Mouse (Mus musculus): ENCODE measurements at regions not wholly inside any gene's neighbourhood (a gene's known extent, or its start where the extent isn't known, plus 50 kb on each side); places are given as distances from the start of the nearest gene placed in this dataset. TPM values are rescaled to one million over a fixed set of nuclear protein-coding genes. Genes with fewer than 3 reads are reported as not detected.
"Not testable (repeated sequence)": the region's sequence is repeated elsewhere in the genome, so short reads cannot be mapped to it uniquely, and the experiment has no call there.

DNA sequence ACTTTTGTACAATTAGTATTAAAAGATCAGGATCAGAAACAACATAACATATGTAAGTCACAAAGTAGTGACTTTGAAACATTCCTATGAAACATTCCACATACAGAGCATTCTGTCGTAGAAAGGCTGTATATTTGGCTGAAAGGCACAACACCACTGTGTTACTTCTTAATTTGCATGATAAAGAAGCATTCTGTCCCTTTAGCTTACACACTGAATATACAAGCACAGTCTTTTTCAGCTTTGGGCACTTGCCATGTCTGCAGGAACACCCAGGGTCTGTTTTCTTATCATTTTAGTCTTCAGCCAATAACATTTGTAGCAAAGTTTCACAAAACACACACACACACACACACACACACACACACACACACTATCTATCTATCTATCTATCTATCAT lies 82.2 kb upstream of the Klhl1 start:
- H3K27me3 ChIP-seq (replicated peaks; ENCODE audit: control insufficient read depth, insufficient read depth, low read length); H3K9ac ChIP-seq (ENCODE audit: low read depth, low read length); H3K36me3 ChIP-seq (ENCODE audit: control insufficient read depth, insufficient read depth, low read length); H3K9me3 ChIP-seq (ENCODE audit: control insufficient read depth, low read length); ATAC-seq (replicated peaks; ENCODE audit: low FRiP score); H3K4me3 ChIP-seq (ENCODE audit: low read depth, low read length); H3K4me1 ChIP-seq (replicated peaks; ENCODE audit: control insufficient read depth, insufficient read depth, low read length); H3K27ac ChIP-seq (ENCODE audit: low read depth, low read length); H3K4me2 ChIP-seq; DNase-seq (ENCODE audit: low spot score): not testable (repeated sequence)
- WGBS = 56% methylated on average over 1 of the region's 1 CpGs

DNA sequence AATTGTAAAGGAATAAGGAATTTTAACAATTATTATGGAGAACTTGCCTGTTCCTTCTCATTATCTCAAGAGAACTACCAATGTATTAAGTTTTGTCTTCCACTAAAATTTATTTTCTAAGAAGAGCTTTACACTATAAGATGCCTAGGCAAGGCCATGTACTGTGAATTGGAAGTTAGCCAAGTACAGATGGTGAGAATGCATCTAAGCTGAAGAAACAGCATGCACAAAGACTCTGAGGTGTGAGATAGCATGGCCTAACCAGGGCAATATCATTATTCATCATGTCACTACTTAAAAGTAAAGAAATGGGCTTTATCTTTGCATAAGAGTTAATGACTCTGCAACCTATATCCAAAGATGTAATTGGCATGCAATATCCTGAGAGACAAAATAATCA lies 73.1 kb upstream of the Klhl1 start:
- H3K27me3 ChIP-seq (replicated peaks; ENCODE audit: control insufficient read depth, insufficient read depth, low read length) = no peaks in the 10 kb centered on the region
- no peak for ATAC-seq (replicated peaks; ENCODE audit: low FRiP score)

More for the DNA sequence above, 73.1 kb upstream of the Klhl1 start:
- no peak for DNase-seq (ENCODE audit: low spot score)
- H3K9ac ChIP-seq (ENCODE audit: low read depth, low read length) = no peak overlapping the region
- no peaks in the 10 kb centered on the region for H3K36me3 ChIP-seq (ENCODE audit: control insufficient read depth, insufficient read depth, low read length)
- no peak overlapping the region for H3K27ac ChIP-seq (ENCODE audit: low read depth, low read length)
- H3K4me1 ChIP-seq (replicated peaks; ENCODE audit: control insufficient read depth, insufficient read depth, low read length) = no peaks in the 10 kb centered on the region
- no peak overlapping the region for H3K4me3 ChIP-seq (ENCODE audit: low read depth, low read length)
- H3K4me2 ChIP-seq = no peak overlapping the region
- no peaks in the 10 kb centered on the region for H3K9me3 ChIP-seq (ENCODE audit: control insufficient read depth, low read length)

Small RNAs in the stretch of these regions (microRNA-seq; reads per million reads assigned to microRNA genes)
- gene Gm27441 (ENCODE audit: borderline number of aligned reads) = not detected
